10 mouse cellular contexts compared by ENCODE assay signal in the genomic region with DNA sequence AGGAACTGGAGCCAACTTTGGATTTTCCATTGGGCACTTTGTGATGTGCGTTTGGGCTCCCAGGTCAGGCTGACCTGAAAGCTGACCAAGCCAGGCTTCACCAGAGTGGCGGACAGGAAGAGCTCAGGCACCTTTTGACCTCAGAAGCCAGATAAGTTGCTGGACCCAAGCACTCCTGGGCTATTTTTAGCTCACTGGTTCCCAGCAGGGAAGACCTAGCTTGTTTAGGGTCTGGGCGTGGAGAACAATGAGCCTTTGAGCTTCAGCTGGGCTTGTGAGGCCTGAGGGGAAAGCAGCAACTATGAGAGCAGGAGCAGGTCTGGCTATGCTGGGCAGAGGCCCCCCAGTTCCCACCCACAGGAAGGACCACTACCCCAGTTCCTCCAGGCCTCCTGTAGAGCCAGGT.
DNase-seq lines count a peak whose midpoint lies in the region; ATAC-seq lines count a peak whose summit lies in the region.
"Had no signal": no experiment of that assay in that cellular context is flagged by ENCODE, and none has a peak within 500 bp of the region (broad histone marks: within the 10 kb centered on the region; RNA-seq: fewer than 3 reads in every experiment).

No protein-coding gene starts in this region.

- peaks cover 14% of the 10 kb centered on the region for H3K4me1 ChIP-seq in hindbrain, embryonic 10.5 days (replicated peaks)
- H3K4me1 ChIP-seq in hindbrain, embryonic 14.5 days (replicated peaks; ENCODE audit: control insufficient read depth, insufficient read depth, low read length): no peaks in the 10 kb centered on the region
- peaks cover 3% of the 10 kb centered on the region; the same call in 1 of the 2 replicates for H3K4me1 ChIP-seq in embryonic facial prominence, embryonic 14.5 days (ENCODE audit: control insufficient read depth, insufficient read depth, low read length)
- H3K4me1 ChIP-seq in limb, embryonic 13.5 days: peaks cover 17% of the 10 kb centered on the region
- peaks cover 5% of the 10 kb centered on the region; the same call in 1 of the 2 replicates for H3K4me1 ChIP-seq in midbrain, embryonic 13.5 days (replicated peaks)

- peak overlapping the region; percentile 83 for H3K27ac ChIP-seq in hindbrain, embryonic 10.5 days
- no peak overlapping the region for H3K27ac ChIP-seq in hindbrain, embryonic 14.5 days
- no peak overlapping the region for H3K27ac ChIP-seq in embryonic facial prominence, embryonic 14.5 days (replicated peaks; ENCODE audit: low read depth, low read length)
- peak overlapping the region; percentile 84 for H3K27ac ChIP-seq in limb, embryonic 13.5 days
- H3K27ac ChIP-seq in midbrain, embryonic 13.5 days: no peak overlapping the region

- H3K4me3 ChIP-seq in hindbrain, embryonic 10.5 days: no peak overlapping the region
- no peak overlapping the region for H3K4me3 ChIP-seq in hindbrain, embryonic 14.5 days (replicated peaks; ENCODE audit: low read length)
- no peak overlapping the region for H3K4me3 ChIP-seq in embryonic facial prominence, embryonic 14.5 days (ENCODE audit: low read depth, low read length)
- no peak overlapping the region for H3K4me3 ChIP-seq in limb, embryonic 13.5 days
- no peak overlapping the region for H3K4me3 ChIP-seq in midbrain, embryonic 13.5 days (replicated peaks)
- H3K4me3 ChIP-seq: erythroblast, embryonic 14.5 days had no signal

- DNase-seq in hindbrain, embryonic 10.5 days (ENCODE audit: low spot score): peak; percentile 57
- no peak for DNase-seq in hindbrain, embryonic 14.5 days (ENCODE audit: low spot score)
- DNase-seq in NIH3T3 (ENCODE audit: low read depth): peak; percentile 45
- peak; percentile 56 for DNase-seq in embryonic facial prominence, embryonic 14.5 days (ENCODE audit: low spot score)
- no peak for DNase-seq in T-cell, adult 2 months (ENCODE audit: low spot score)
- DNase-seq: right cerebral cortex, adult 18-20 months had no signal

- H3K9me3 ChIP-seq in hindbrain, embryonic 10.5 days: 0 out of 2 replicates have a peak, but pooled peaks cover 12% of the 10 kb centered on the region
- H3K9me3 ChIP-seq in hindbrain, embryonic 14.5 days (ENCODE audit: control insufficient read depth, low read length): peaks cover 18% of the 10 kb centered on the region; the same call in 1 of the 2 replicates
- H3K9me3 ChIP-seq in embryonic facial prominence, embryonic 14.5 days (ENCODE audit: control insufficient read depth, low read length): peaks cover 15% of the 10 kb centered on the region
- H3K9me3 ChIP-seq in limb, embryonic 13.5 days: peaks cover 9% of the 10 kb centered on the region
- no peaks in the 10 kb centered on the region; the same call in 1 of the 2 replicates for H3K9me3 ChIP-seq in midbrain, embryonic 13.5 days

- no peaks in the 10 kb centered on the region for H3K36me3 ChIP-seq in hindbrain, embryonic 10.5 days
- H3K36me3 ChIP-seq in hindbrain, embryonic 14.5 days (replicated peaks; ENCODE audit: control insufficient read depth, insufficient read depth): no peaks in the 10 kb centered on the region
- no peaks in the 10 kb centered on the region for H3K36me3 ChIP-seq in embryonic facial prominence, embryonic 14.5 days (ENCODE audit: control insufficient read depth, insufficient read depth, low read length)
- no peaks in the 10 kb centered on the region for H3K36me3 ChIP-seq in limb, embryonic 13.5 days
- H3K36me3 ChIP-seq in midbrain, embryonic 13.5 days: no peaks in the 10 kb centered on the region

- no peaks in the 10 kb centered on the region for H3K27me3 ChIP-seq in hindbrain, embryonic 10.5 days (ENCODE audit: insufficient read depth, poor library complexity, severe bottlenecking)
- H3K27me3 ChIP-seq in hindbrain, embryonic 14.5 days (ENCODE audit: control insufficient read depth, insufficient read depth, low read length): no peaks in the 10 kb centered on the region
- no peaks in the 10 kb centered on the region for H3K27me3 ChIP-seq in embryonic facial prominence, embryonic 14.5 days (replicated peaks; ENCODE audit: control insufficient read depth, insufficient read depth, low read length)
- H3K27me3 ChIP-seq in limb, embryonic 13.5 days: no peaks in the 10 kb centered on the region
- H3K27me3 ChIP-seq in midbrain, embryonic 13.5 days: no peaks in the 10 kb centered on the region

- ATAC-seq in hindbrain, embryonic 14.5 days (ENCODE audit: low FRiP score): no peak
- no peak; the same call in 1 of the 2 replicates for ATAC-seq in embryonic facial prominence, embryonic 14.5 days (ENCODE audit: low read depth)
- 0 out of 2 replicates have a peak, but pooled peaks have one; percentile 24 for ATAC-seq in limb, embryonic 13.5 days (ENCODE audit: low FRiP score, low read depth)
- no peak for ATAC-seq in activated CD4-positive, CD25-positive, alpha-beta regulatory T cell, adult 4 months
- no peak for ATAC-seq in midbrain, embryonic 13.5 days

- H3K4me2 ChIP-seq in hindbrain, embryonic 14.5 days (replicated peaks): no peak overlapping the region
- H3K4me2 ChIP-seq in embryonic facial prominence, embryonic 14.5 days (ENCODE audit: low read depth, low read length): no peak overlapping the region
- H3K4me2 ChIP-seq in limb, embryonic 13.5 days (replicated peaks): no peak overlapping the region
- no peak overlapping the region for H3K4me2 ChIP-seq in midbrain, embryonic 13.5 days (replicated peaks)

- 24% methylated on average over 3 of the region's 3 CpGs for WGBS in hindbrain, embryonic 10.5 days
- 40% methylated on average over 3 of the region's 3 CpGs for WGBS in hindbrain, embryonic 14.5 days
- WGBS in embryonic facial prominence, embryonic 14.5 days: 61% methylated on average over 3 of the region's 3 CpGs
- WGBS in limb, embryonic 13.5 days: 52% methylated on average over 3 of the region's 3 CpGs
- WGBS in midbrain, embryonic 13.5 days: 43% methylated on average over 3 of the region's 3 CpGs

- no peak overlapping the region for H3K9ac ChIP-seq in hindbrain, embryonic 14.5 days
- no peak overlapping the region for H3K9ac ChIP-seq in embryonic facial prominence, embryonic 14.5 days (ENCODE audit: low read depth, low read length)
- 0 out of 2 replicates have a peak overlapping the region, but pooled peaks have one; percentile 39 for H3K9ac ChIP-seq in limb, embryonic 13.5 days
- no peak overlapping the region for H3K9ac ChIP-seq in midbrain, embryonic 13.5 days (replicated peaks)

Comparison
In these comparisons a context has a peak if more than half of its experiments do, and no peak if none do; other contexts are left out.
1. DNase-seq: peak in hindbrain, embryonic 10.5 days (single experiment), NIH3T3 (single experiment) and embryonic facial prominence, embryonic 14.5 days (single experiment); none in hindbrain, embryonic 14.5 days (single experiment) and T-cell, adult 2 months (single experiment).
2. H3K27ac ChIP-seq: peak in hindbrain, embryonic 10.5 days (single experiment) and limb, embryonic 13.5 days (single experiment); none in hindbrain, embryonic 14.5 days (single experiment), embryonic facial prominence, embryonic 14.5 days (single experiment) and midbrain, embryonic 13.5 days (single experiment).